Mouse (Mus musculus) MEL (cell line): ENCODE results near the gene Gipc2. TPM values are rescaled to one million over a fixed set of nuclear protein-coding genes. Genes with fewer than 3 reads are reported as not detected.

Experiments
- DNase-seq: peaks from one replicate; pipeline ENCODE4 v3.0.0; 2011; ENCODE audit warnings: low read depth, low spot score
- H3K27ac ChIP-seq: 2 replicates; pipeline ENCODE4 v1.5.1; 2012; ENCODE audit warnings: low read depth, mild to moderate bottlenecking, control low read depth, low read length, moderate library complexity; ENCODE audit not compliant: control insufficient read depth
- H3K27me3 ChIP-seq, 2 experiments: fragments of 150-350 bp in 1 of 2; sonication (generic) in 1 of 2; 2 replicates each; pipeline ENCODE4 v1.6.1; 2012; ENCODE audit warnings: low read length in 2 of 2, mild to moderate bottlenecking in 2 of 2, improper control_type of control experiment in 1 of 2, moderate library complexity in 1 of 2; ENCODE audit not compliant: insufficient read depth in 2 of 2, control insufficient read depth in 1 of 2
- H3K36me3 ChIP-seq, 2 experiments: 2 replicates each; pipeline ENCODE4 v1.6.1; 2012 to 2014; ENCODE audit warnings: low read length in 2 of 2, improper control_type of control experiment in 1 of 2, inconsistent platforms in 1 of 2, mild to moderate bottlenecking in 1 of 2; ENCODE audit not compliant: insufficient read depth in 2 of 2, control insufficient read depth in 1 of 2
- H3K4me1 ChIP-seq, 2 experiments: fragments of 150-350 bp in 1 of 2; sonication (generic) in 1 of 2; 2 replicates each; pipeline ENCODE4 v1.6.1; 2012; ENCODE audit warnings: low read length in 2 of 2, improper control_type of control experiment in 1 of 2, mild to moderate bottlenecking in 1 of 2; ENCODE audit not compliant: insufficient read depth in 2 of 2, control insufficient read depth in 1 of 2
- H3K4me3 ChIP-seq, 2 experiments: fragments of 150-350 bp in 1 of 2; sonication (generic) in 1 of 2; 2 replicates each; pipeline ENCODE4 v1.5.1; 2012; ENCODE audit warnings: low read depth in 2 of 2, low read length in 2 of 2, mild to moderate bottlenecking in 2 of 2, moderate library complexity in 2 of 2, control low read depth in 1 of 2, improper control_type of control experiment in 1 of 2; ENCODE audit not compliant: control insufficient read depth in 1 of 2, insufficient read depth in 1 of 2
- H3K79me2 ChIP-seq: 2 replicates; pipeline ENCODE4 v1.6.1; 2012; ENCODE audit warnings: mild to moderate bottlenecking, low read length, moderate library complexity; ENCODE audit not compliant: control insufficient read depth, poor library complexity, insufficient read depth
- H3K9ac ChIP-seq: 2 replicates; pipeline ENCODE4 v1.6.1; 2012; ENCODE audit warnings: low read depth, mild to moderate bottlenecking, control low read depth, low read length, moderate library complexity; ENCODE audit not compliant: control insufficient read depth, poor library complexity, severe bottlenecking
- H3K9me3 ChIP-seq: fragments of 150-350 bp; sonication (generic); replicated peaks from 2 replicates; pipeline ENCODE4 v1.6.1; 2012; ENCODE audit warnings: mild to moderate bottlenecking, low read length, improper control_type of control experiment, moderate library complexity; ENCODE audit not compliant: insufficient read depth
- CHD1 ChIP-seq: IDR thresholded peaks from 2 replicates; pipeline ENCODE4 v1.6.1; 2012; ENCODE audit warnings: low read depth, mild to moderate bottlenecking, inconsistent platforms, low read length, improper control_type of control experiment
- CTCF ChIP-seq, 3 experiments: IDR thresholded peaks in 2 of 3; conservative IDR thresholded peaks in 1 of 3; 2 replicates each; pipeline ENCODE4 v1.5.1; 2011 to 2012; ENCODE audit warnings: low read length in 3 of 3, low read depth in 2 of 3, mild to moderate bottlenecking in 2 of 3, improper control_type of control experiment in 1 of 3, inconsistent platforms in 1 of 3, mixed read lengths in 1 of 3, moderate library complexity in 1 of 3; ENCODE audit not compliant: control insufficient read depth in 1 of 3, insufficient read depth in 1 of 3, poor library complexity in 1 of 3, severe bottlenecking in 1 of 3
- ELF1 ChIP-seq: IDR thresholded peaks from 2 replicates; pipeline ENCODE4 v1.6.1; 2014; ENCODE audit warnings: low read depth, mild to moderate bottlenecking, inconsistent platforms, low read length, improper control_type of control experiment, moderate library complexity
- EP300 ChIP-seq, 2 experiments: IDR thresholded peaks; 2 replicates each; pipeline ENCODE4 v1.6.1; 2011; ENCODE audit warnings: improper control_type of control experiment in 2 of 2, low read length in 2 of 2, low read depth in 1 of 2, mild to moderate bottlenecking in 1 of 2
- ETS1 ChIP-seq: IDR thresholded peaks from 2 replicates; pipeline ENCODE4 v1.6.1; 2012; ENCODE audit warnings: low read depth, mild to moderate bottlenecking, inconsistent platforms, low read length, improper control_type of control experiment, moderate library complexity
- HCFC1 ChIP-seq: IDR thresholded peaks from 2 replicates; pipeline ENCODE4 v1.6.1; 2012; ENCODE audit warnings: low read depth, mild to moderate bottlenecking, inconsistent platforms, low read length, improper control_type of control experiment, moderate library complexity
- JUND ChIP-seq: IDR thresholded peaks from 2 replicates; pipeline ENCODE4 v1.6.1; 2011; ENCODE audit warnings: low read depth, mild to moderate bottlenecking, improper control_type of control experiment, low read length
- MAX ChIP-seq: IDR thresholded peaks from 2 replicates; pipeline ENCODE4 v1.6.1; 2011; ENCODE audit warnings: low read length, improper control_type of control experiment
- MAZ ChIP-seq: IDR thresholded peaks from 2 replicates; pipeline ENCODE4 v1.6.1; 2012; ENCODE audit warnings: low read depth, mild to moderate bottlenecking, inconsistent platforms, low read length, improper control_type of control experiment
- MXI1 ChIP-seq: IDR thresholded peaks from 2 replicates; pipeline ENCODE4 v1.6.1; 2011; ENCODE audit warnings: mild to moderate bottlenecking, low read depth, low read length, improper control_type of control experiment
- NRF1 ChIP-seq: IDR thresholded peaks from 2 replicates; pipeline ENCODE4 v1.6.1; 2014; ENCODE audit warnings: low read depth, mild to moderate bottlenecking, inconsistent platforms, low read length, improper control_type of control experiment, moderate library complexity; ENCODE audit not compliant: poor library complexity, insufficient read depth, severe bottlenecking
- RAD21 ChIP-seq: IDR thresholded peaks from 2 replicates; pipeline ENCODE4 v1.6.1; 2011; ENCODE audit warnings: mild to moderate bottlenecking, low read depth, low read length, improper control_type of control experiment
- RCOR1 ChIP-seq: IDR thresholded peaks from 2 replicates; pipeline ENCODE4 v1.6.1; 2012; ENCODE audit warnings: low read depth, mild to moderate bottlenecking, inconsistent platforms, low read length, improper control_type of control experiment
- SMC3 ChIP-seq: IDR thresholded peaks from 2 replicates; pipeline ENCODE4 v1.6.1; 2011; ENCODE audit warnings: low read depth, low read length, improper control_type of control experiment
- TBP ChIP-seq: IDR thresholded peaks from 2 replicates; pipeline ENCODE4 v1.8.0; 2011; ENCODE audit warnings: low read depth, low read length, improper control_type of control experiment
- USF1 ChIP-seq: IDR thresholded peaks from 2 replicates; pipeline ENCODE4 v1.6.1; 2014; ENCODE audit warnings: low read depth, mild to moderate bottlenecking, inconsistent platforms, low read length, improper control_type of control experiment, moderate library complexity
- ZKSCAN1 ChIP-seq: IDR thresholded peaks from 2 replicates; pipeline ENCODE4 v1.6.1; 2012; ENCODE audit warnings: low read depth, mild to moderate bottlenecking, inconsistent platforms, low read length, improper control_type of control experiment, moderate library complexity
- ZNF384 ChIP-seq: IDR thresholded peaks from 2 replicates; pipeline ENCODE4 v1.6.1; 2012; ENCODE audit warnings: low read depth, mild to moderate bottlenecking, inconsistent platforms, low read length, improper control_type of control experiment
- polyA plus RNA-seq, 2 experiments: library from polyadenylated mRNA; stranded (reverse) in 1 of 2; unstranded in 1 of 2; fragments of >175 nt in 1 of 2; fragments of >200 nt in 1 of 2; gene quantifications; 2 replicates each; pipeline versions ENCODE4 v1.2.1 to v1.2.4; 2012; ENCODE audit warnings: low replicate concordance in 2 of 2, low read depth in 1 of 2; ENCODE audit not compliant: insufficient read length in 2 of 2, insufficient read depth in 1 of 2, missing spikeins in 1 of 2
- total RNA-seq: library from RNA; depleted of rRNA; stranded (reverse); fragments of 300-350 nt; gene quantifications from 2 replicates; pipeline ENCODE4 v1.2.3, GENCODE M21; 2012

The Gipc2 gene
- total and polyA plus RNA-seq, 3 experiments = 0.27 to 0.78 TPM; not detected in 1

DNA sequence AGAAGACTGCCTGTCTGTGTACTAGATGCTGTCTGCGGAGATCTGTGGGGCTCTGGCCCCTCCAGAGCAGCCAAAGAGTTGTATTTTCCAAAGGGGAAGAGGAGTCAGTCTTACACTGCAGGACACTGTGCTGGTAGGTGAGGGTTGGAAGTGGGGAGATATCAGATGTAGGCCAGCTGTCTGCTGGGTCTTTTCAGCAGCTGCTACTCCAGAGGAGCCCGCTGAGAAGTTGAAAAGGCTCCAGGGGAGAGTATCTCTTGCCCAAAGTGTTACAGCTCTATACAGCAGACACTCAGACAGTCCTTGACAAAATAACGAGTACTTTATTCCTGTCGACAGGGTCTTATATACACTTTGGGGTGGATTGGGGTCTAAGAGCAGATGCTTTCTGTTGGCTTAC, 100.2 kb downstream of the Gipc2 start:
- no peak for DNase-seq
- Histone ChIP-seq H3K79me2 (no peaks in the 10 kb centered on the region), H3K4me1 (no peaks in the 10 kb centered on the region), H3K36me3 (no peaks in the 10 kb centered on the region), H3K27me3 (peaks cover 5 to 10% of the 10 kb centered on the region in 2 experiments), H3K9ac (no peak overlapping the region), H3K9me3 (no peaks in the 10 kb centered on the region), H3K27ac (no peak overlapping the region), H3K4me3 (no peak overlapping the region)
- no peak for TF ChIP-seq ZNF384
- no peak for TF ChIP-seq ETS1
- no peak for TF ChIP-seq JUND
- TF ChIP-seq EP300 (IDR thresholded peaks at IDR 0.05; ENCODE audit: low read depth in 1 of 2, low read length in 2 of 2) = no peak
- TF ChIP-seq SMC3 = no peak

GRCm38 (mm10) chr3:152064166-152064565, 101.9 kb downstream of the Gipc2 start:
- H3K4me3 ChIP-seq = no peak overlapping the region
- no peaks in the 10 kb centered on the region for H3K79me2 ChIP-seq
- no peak overlapping the region for H3K9ac ChIP-seq
- DNase-seq = no peak
- no peaks in the 10 kb centered on the region for H3K4me1 ChIP-seq
- H3K9me3 ChIP-seq = no peaks in the 10 kb centered on the region
- peaks cover 5 to 10% of the 10 kb centered on the region in 2 experiments for H3K27me3 ChIP-seq
- H3K27ac ChIP-seq = no peak overlapping the region
- TF ChIP-seq RCOR1 = no peak
- no peak for TF ChIP-seq CHD1
- no peak for TF ChIP-seq SMC3
- TF ChIP-seq RAD21 = no peak
- no peak for TF ChIP-seq ELF1
- no peak for TF ChIP-seq USF1
- TF ChIP-seq MAX = no peak
- no peak for TF ChIP-seq NRF1
- no peak for TF ChIP-seq ZKSCAN1
- no peak for TF ChIP-seq CTCF (IDR thresholded peaks at IDR 0.05 in 2 of 3, conservative IDR thresholded peaks at IDR 0.05 in 1 of 3; ENCODE audit: control insufficient read depth in 1 of 3, insufficient read depth in 1 of 3, low read depth in 2 of 3, low read length in 3 of 3, poor library complexity in 1 of 3, severe bottlenecking in 1 of 3)
- no peak for TF ChIP-seq TBP
- TF ChIP-seq ETS1 = no peak
- no peak for TF ChIP-seq HCFC1
- no peak for TF ChIP-seq MXI1
- TF ChIP-seq MAZ = no peak
- H3K36me3 ChIP-seq = no peaks in the 10 kb centered on the region
